Mouse (Mus musculus): ENCODE results near the gene Xrra1.
"Not testable (repeated sequence)": the region's sequence is repeated elsewhere in the genome, so short reads cannot be mapped to it uniquely, and the experiment has no call there.

DNA sequence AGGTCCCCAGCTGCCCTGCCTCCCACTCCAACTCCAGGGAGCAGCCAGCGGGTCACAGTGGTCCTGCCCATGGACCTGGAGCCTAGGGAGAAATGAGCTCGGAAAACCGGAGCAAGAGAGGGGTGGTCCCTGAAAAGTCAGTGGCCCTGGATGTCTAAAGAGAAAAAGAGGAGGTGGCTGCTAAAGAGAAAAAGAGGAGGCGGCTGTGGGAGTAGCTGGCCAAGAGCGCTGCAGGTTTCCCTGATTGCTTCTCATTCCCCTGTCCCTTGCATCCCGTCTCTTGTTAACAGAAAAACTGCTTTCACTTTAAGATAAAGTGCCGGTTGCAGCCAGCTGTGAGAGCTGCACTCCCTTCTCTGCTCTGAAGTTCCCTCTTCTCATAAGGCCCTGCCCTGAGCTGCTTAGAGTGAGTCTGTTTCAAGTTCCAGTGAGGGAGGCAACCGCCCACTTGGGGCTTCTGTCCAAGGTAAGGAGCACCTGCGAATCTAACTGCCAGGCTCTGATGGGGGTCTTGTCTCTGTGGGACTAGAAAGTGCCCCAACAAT, 40.7 kb upstream of the Xrra1 start:
- not testable (repeated sequence) for TF ChIP-seq CTCF, EP300 (IDR thresholded peaks at IDR 0.05)
